ENCODE assay signal across 7 mouse cellular contexts in genomic region chr12:32061090-32061930, GRCm38 (mm10). TPM values are rescaled to one million over a fixed set of nuclear protein-coding genes. Genes with fewer than 3 reads are reported as not detected.
DNase-seq lines count a peak whose midpoint lies in the region; ATAC-seq lines count a peak whose summit lies in the region.

TSS of gene Prkar2b (minus strand) at chr12:32061296.

- H3K4me2 ChIP-seq in intestine, embryonic 15.5 days (replicated peaks), result peak within 1 kb of the TSS; percentile 95

- peak; percentile 98 for ATAC-seq in intestine, embryonic 15.5 days

- peaks cover 2% of the 10 kb centered on the region; the same call in 1 of the 2 replicates for H3K4me1 ChIP-seq in intestine, embryonic 15.5 days (replicated peaks)
- peaks cover 39% of the 10 kb centered on the region for H3K4me1 ChIP-seq in midbrain, embryonic 10.5 days

- intact Hi-C loops in gastrocnemius, postnatal 36 days (cut with DNase I), result loop anchor here (5.0 kb wide), 1 partner anchor 94 kb away; no protein-coding TSS in a partner anchor
- intact Hi-C loops in left cerebral cortex, postnatal 25 days (cut with DNase I), result loop anchor here (5.0 kb wide), 2 partner anchors 94 to 186 kb away; no protein-coding TSS in a partner anchor

- peak within 1 kb of the TSS; percentile 94 for H3K27ac ChIP-seq in intestine, embryonic 15.5 days
- peak within 1 kb of the TSS; percentile 98 for H3K27ac ChIP-seq in midbrain, embryonic 10.5 days (replicated peaks)

- H3K9ac ChIP-seq in intestine, embryonic 15.5 days, result peak within 1 kb of the TSS; percentile 86

- peak; percentile 95 for DNase-seq in adrenal gland, adult 18-20 months (ENCODE audit: low spot score in 2 of 2)
- peak; percentile 95 for DNase-seq in embryo, embryonic 11 days
- DNase-seq in gastrocnemius, postnatal 36 days, result peak; percentile 73 to 76
- DNase-seq in left cerebral cortex, postnatal 25 days (ENCODE audit: low spot score in 2 of 2), result peak; percentile 93 to 94
- DNase-seq in midbrain, embryonic 10.5 days (ENCODE audit: low spot score), result peak; percentile 94
- DNase-seq in right cerebral cortex, postnatal 4 days, result peak; percentile 95

- no peaks in the 10 kb centered on the region for H3K9me3 ChIP-seq in intestine, embryonic 15.5 days
- H3K9me3 ChIP-seq in midbrain, embryonic 10.5 days (replicated peaks), result no peaks in the 10 kb centered on the region

- H3K4me3 ChIP-seq in intestine, embryonic 15.5 days (replicated peaks), result peak within 1 kb of the TSS; percentile 88
- peak within 1 kb of the TSS; percentile 86 for H3K4me3 ChIP-seq in midbrain, embryonic 10.5 days

- WGBS in intestine, embryonic 15.5 days, result under 1% methylated on average over 45 of the region's 64 CpGs
- WGBS in midbrain, embryonic 10.5 days, result under 1% methylated on average over 64 of the region's 64 CpGs

- no peaks in the 10 kb centered on the region for H3K36me3 ChIP-seq in intestine, embryonic 15.5 days
- H3K36me3 ChIP-seq in midbrain, embryonic 10.5 days, result no peaks in the 10 kb centered on the region

- no peaks in the 10 kb centered on the region for H3K27me3 ChIP-seq in intestine, embryonic 15.5 days (replicated peaks)
- 0 out of 2 replicates have a peak, but pooled peaks cover 6% of the 10 kb centered on the region for H3K27me3 ChIP-seq in midbrain, embryonic 10.5 days (ENCODE audit: low read depth, poor library complexity, severe bottlenecking)

RNA-seq across cellular contexts. Expression of gene Prkar2b, which starts in this region (rescaled TPM):
- 100 to 1,000 TPM; 364 to 573 TPM for total RNA-seq in adrenal gland, adult 18-20 months (2021)
- total RNA-seq in gastrocnemius, postnatal 36 days (2021), result 1 to 10 TPM; 1.7 to 1.9 TPM
- polyA plus RNA-seq in intestine, embryonic 15.5 days (2015; fragmentation: Nextera tagmentation; extraction: Ambion mirVana), result 17.0 and 17.9 TPM in 2 replicates
- 10 to 100 TPM; 79.6 to 92.9 TPM for total RNA-seq in left cerebral cortex, postnatal 25 days (2021)
- 36.6 and 40.0 TPM in 2 replicates for polyA plus RNA-seq in midbrain, embryonic 10.5 days (2016; fragmentation: Nextera tagmentation; extraction: Ambion mirVana)

Comparison
In these comparisons a context has a peak if more than half of its experiments do, and no peak if none do; other contexts are left out.
1. Peak in every context shown above with its lines: DNase-seq, ATAC-seq, H3K4me3 ChIP-seq and H3K27ac ChIP-seq.
2. RNA of gene Prkar2b (total RNA-seq): 364 to 573 TPM in adrenal gland, adult 18-20 months and 79.6 to 92.9 TPM in left cerebral cortex, postnatal 25 days; 1.7 to 1.9 TPM in gastrocnemius, postnatal 36 days; every median in the first group is over 10 times any median in the second.